Mouse (Mus musculus): ENCODE measurements around the gene Gdpd2. TPM values are rescaled to one million over a fixed set of nuclear protein-coding genes. Genes with fewer than 3 reads are reported as not detected.

Gdpd2 gene
- polyA plus RNA-seq, 1 experiment from 2014 or later, result 12.7 TPM

Other genes with a start within 250 kb of the Gdpd2 start
- 34.3 and 34.8 TPM in 2 replicates for gene Igbp1, start 235.6 kb upstream of the Gdpd2 start, polyA plus RNA-seq (2014; fragmentation: Nextera tagmentation; extraction: Ambion mirVana)
- gene Dgat2l6, start 205.0 kb upstream of the Gdpd2 start, polyA plus RNA-seq (2014; fragmentation: Nextera tagmentation; extraction: Ambion mirVana), result not detected in 2 replicates
- gene Awat1, start 157.6 kb upstream of the Gdpd2 start, polyA plus RNA-seq (2014; fragmentation: Nextera tagmentation; extraction: Ambion mirVana), result not detected in 2 replicates
- not detected in 2 replicates for gene P2ry4, start 135.0 kb upstream of the Gdpd2 start, polyA plus RNA-seq (2014; fragmentation: Nextera tagmentation; extraction: Ambion mirVana)
- not detected in 2 replicates for gene Arr3, start 124.4 kb upstream of the Gdpd2 start, polyA plus RNA-seq (2014; fragmentation: Nextera tagmentation; extraction: Ambion mirVana)
- gene Kif4, start 104.1 kb upstream of the Gdpd2 start, polyA plus RNA-seq (2014; fragmentation: Nextera tagmentation; extraction: Ambion mirVana), result 16.9 and 21.0 TPM in 2 replicates
- 136 and 161 TPM in 2 replicates for gene Pdzd11, start 103.3 kb upstream of the Gdpd2 start, polyA plus RNA-seq (2014; fragmentation: Nextera tagmentation; extraction: Ambion mirVana)
- 14.0 and 15.5 TPM in 2 replicates for gene Dlg3, start 37.8 kb downstream of the Gdpd2 start, polyA plus RNA-seq (2014; fragmentation: Nextera tagmentation; extraction: Ambion mirVana)